Mouse (Mus musculus): ENCODE data around the gene Gal3st3. TPM values are rescaled to one million over a fixed set of nuclear protein-coding genes. Genes with fewer than 3 reads are reported as not detected.

Gene Gal3st3
- polyA plus RNA-seq, 1 experiment, result 0.82 TPM

- WGBS, result 78% methylated on average over 2 of the region's 2 CpGs
- H3K4me3 ChIP-seq (replicated peaks; ENCODE audit: control insufficient read depth, low read depth, low read length), result no peak overlapping the region
- no peaks in the 10 kb centered on the region for H3K4me1 ChIP-seq (ENCODE audit: control insufficient read depth, insufficient read depth, low read length)
- H3K27ac ChIP-seq (ENCODE audit: control insufficient read depth, insufficient read depth, low read depth, low read length, poor library complexity), result no peak overlapping the region
- TF ChIP-seq POLR2A (IDR thresholded peaks at IDR 0.05; ENCODE audit: borderline replicate concordance, control insufficient read depth, low read depth, low read length) (no peak), CTCF (IDR thresholded peaks at IDR 0.05; ENCODE audit: control insufficient read depth, insufficient read depth, low read length) (no peak)
Observed at GRCm38 (mm10) chr19:5353609-5354008, 55.5 kb downstream of the Gal3st3 start.

- Histone ChIP-seq H3K4me1 (ENCODE audit: control insufficient read depth, insufficient read depth, low read length) (no peaks in the 10 kb centered on the region), H3K4me3 (replicated peaks; ENCODE audit: control insufficient read depth, low read depth, low read length) (no peak overlapping the region), H3K27ac (ENCODE audit: control insufficient read depth, insufficient read depth, low read depth, low read length, poor library complexity) (no peak overlapping the region)
- TF ChIP-seq POLR2A (IDR thresholded peaks at IDR 0.05; ENCODE audit: borderline replicate concordance, control insufficient read depth, low read depth, low read length), result no peak
- TF ChIP-seq CTCF (IDR thresholded peaks at IDR 0.05; ENCODE audit: control insufficient read depth, insufficient read depth, low read length), result no peak
- WGBS, result no CpG with 5 or more reads among the region's 1 CpGs
Observed at GRCm38 (mm10) chr19:5356080-5356479, 57.9 kb downstream of the Gal3st3 start.

Other genes starting within 250 kb of the Gal3st3 start
- 0.68 and 3.6 TPM in 2 replicates for gene Rin1, start 247.8 kb upstream of the Gal3st3 start, polyA plus RNA-seq (2011; ENCODE audit: insufficient read depth, insufficient read length, low replicate concordance, missing spikeins)
- gene Cd248, start 230.3 kb upstream of the Gal3st3 start, polyA plus RNA-seq (2011; ENCODE audit: insufficient read depth, insufficient read length, low replicate concordance, missing spikeins), result 0.50 and 1.9 TPM in 2 replicates
- not detected in 2 replicates for gene Tmem151a, start 212.8 kb upstream of the Gal3st3 start, polyA plus RNA-seq (2011; ENCODE audit: insufficient read depth, insufficient read length, low replicate concordance, missing spikeins)
- 6.1 and 15.0 TPM in 2 replicates for gene Yif1a, start 209.8 kb upstream of the Gal3st3 start, polyA plus RNA-seq (2011; ENCODE audit: insufficient read depth, insufficient read length, low replicate concordance, missing spikeins)
- 0.74 and 2.3 TPM in 2 replicates for gene Cnih2, start 199.8 kb upstream of the Gal3st3 start, polyA plus RNA-seq (2011; ENCODE audit: insufficient read depth, insufficient read length, low replicate concordance, missing spikeins)
- 25.0 and 31.8 TPM in 2 replicates for gene Rab1b, start 191.3 kb upstream of the Gal3st3 start, polyA plus RNA-seq (2011; ENCODE audit: insufficient read depth, insufficient read length, low replicate concordance, missing spikeins)
- 7.0 and 21.9 TPM in 2 replicates for gene Klc2, start 179.8 kb upstream of the Gal3st3 start, polyA plus RNA-seq (2011; ENCODE audit: insufficient read depth, insufficient read length, low replicate concordance, missing spikeins)
- gene Pacs1, start 25.2 kb upstream of the Gal3st3 start, polyA plus RNA-seq (2011; ENCODE audit: insufficient read depth, insufficient read length, low replicate concordance, missing spikeins), result 12.0 and 16.5 TPM in 2 replicates
- 83.5 and 101 TPM in 2 replicates for gene Sf3b2, start 2.9 kb upstream of the Gal3st3 start, polyA plus RNA-seq (2011; ENCODE audit: insufficient read depth, insufficient read length, low replicate concordance, missing spikeins)
- not detected in 2 replicates for gene Catsper1, start 37.4 kb downstream of the Gal3st3 start, polyA plus RNA-seq (2011; ENCODE audit: insufficient read depth, insufficient read length, low replicate concordance, missing spikeins)
- gene Cst6, start 51.2 kb downstream of the Gal3st3 start, polyA plus RNA-seq (2011; ENCODE audit: insufficient read depth, insufficient read length, low replicate concordance, missing spikeins), result not detected in 2 replicates
- 26.5 and 37.8 TPM in 2 replicates for gene Eif1ad, start 68.4 kb downstream of the Gal3st3 start, polyA plus RNA-seq (2011; ENCODE audit: insufficient read depth, insufficient read length, low replicate concordance, missing spikeins)
- gene Banf1, start 68.8 kb downstream of the Gal3st3 start, polyA plus RNA-seq (2011; ENCODE audit: insufficient read depth, insufficient read length, low replicate concordance, missing spikeins), result 117 and 121 TPM in 2 replicates
- gene Sart1, start 90.4 kb downstream of the Gal3st3 start, polyA plus RNA-seq (2011; ENCODE audit: insufficient read depth, insufficient read length, low replicate concordance, missing spikeins), result 161 and 213 TPM in 2 replicates
- not detected in 2 replicates for gene Tsga10ip, start 104.2 kb downstream of the Gal3st3 start, polyA plus RNA-seq (2011; ENCODE audit: insufficient read depth, insufficient read length, low replicate concordance, missing spikeins)
- gene Drap1, start 126.6 kb downstream of the Gal3st3 start, polyA plus RNA-seq (2011; ENCODE audit: insufficient read depth, insufficient read length, low replicate concordance, missing spikeins), result 169 and 195 TPM in 2 replicates
- gene AI837181, start 126.8 kb downstream of the Gal3st3 start, polyA plus RNA-seq (2011; ENCODE audit: insufficient read depth, insufficient read length, low replicate concordance, missing spikeins), result 7.0 and 21.5 TPM in 2 replicates
- gene Fosl1, start 149.2 kb downstream of the Gal3st3 start, polyA plus RNA-seq (2011; ENCODE audit: insufficient read depth, insufficient read length, low replicate concordance, missing spikeins), result not detected in 2 replicates
- 4.3 and 8.0 TPM in 2 replicates for gene Ccdc85b, start 159.6 kb downstream of the Gal3st3 start, polyA plus RNA-seq (2011; ENCODE audit: insufficient read depth, insufficient read length, low replicate concordance, missing spikeins)
- gene Fibp, start 162.3 kb downstream of the Gal3st3 start, polyA plus RNA-seq (2011; ENCODE audit: insufficient read depth, insufficient read length, low replicate concordance, missing spikeins), result 76.0 and 88.6 TPM in 2 replicates
- 9.5 and 20.6 TPM in 2 replicates for gene Ctsw, start 170.2 kb downstream of the Gal3st3 start, polyA plus RNA-seq (2011; ENCODE audit: insufficient read depth, insufficient read length, low replicate concordance, missing spikeins)
- 229 and 236 TPM in 2 replicates for gene Efemp2, start 175.6 kb downstream of the Gal3st3 start, polyA plus RNA-seq (2011; ENCODE audit: insufficient read depth, insufficient read length, low replicate concordance, missing spikeins)
- gene Mus81, start 190.1 kb downstream of the Gal3st3 start, polyA plus RNA-seq (2011; ENCODE audit: insufficient read depth, insufficient read length, low replicate concordance, missing spikeins), result 43.1 and 55.9 TPM in 2 replicates
- 441 and 478 TPM in 2 replicates for gene Cfl1, start 192.1 kb downstream of the Gal3st3 start, polyA plus RNA-seq (2011; ENCODE audit: insufficient read depth, insufficient read length, low replicate concordance, missing spikeins)
- 4.0 and 4.8 TPM in 2 replicates for gene 1700020D05Rik, start 205.5 kb downstream of the Gal3st3 start, polyA plus RNA-seq (2011; ENCODE audit: insufficient read depth, insufficient read length, low replicate concordance, missing spikeins)
- 15.6 and 32.5 TPM in 2 replicates for gene Snx32, start 212.2 kb downstream of the Gal3st3 start, polyA plus RNA-seq (2011; ENCODE audit: insufficient read depth, insufficient read length, low replicate concordance, missing spikeins)